Mouse (Mus musculus) frontal cortex, postnatal 36 days (tissue): ENCODE results near the gene Hddc3.

ENCODE experiments used
- DNase-seq, 2 experiments: peaks; one replicate each; pipeline ENCODE4 v3.0.0; 2022; ENCODE audit warnings: low spot score in 2 of 2

Gene Hddc3

DNA sequence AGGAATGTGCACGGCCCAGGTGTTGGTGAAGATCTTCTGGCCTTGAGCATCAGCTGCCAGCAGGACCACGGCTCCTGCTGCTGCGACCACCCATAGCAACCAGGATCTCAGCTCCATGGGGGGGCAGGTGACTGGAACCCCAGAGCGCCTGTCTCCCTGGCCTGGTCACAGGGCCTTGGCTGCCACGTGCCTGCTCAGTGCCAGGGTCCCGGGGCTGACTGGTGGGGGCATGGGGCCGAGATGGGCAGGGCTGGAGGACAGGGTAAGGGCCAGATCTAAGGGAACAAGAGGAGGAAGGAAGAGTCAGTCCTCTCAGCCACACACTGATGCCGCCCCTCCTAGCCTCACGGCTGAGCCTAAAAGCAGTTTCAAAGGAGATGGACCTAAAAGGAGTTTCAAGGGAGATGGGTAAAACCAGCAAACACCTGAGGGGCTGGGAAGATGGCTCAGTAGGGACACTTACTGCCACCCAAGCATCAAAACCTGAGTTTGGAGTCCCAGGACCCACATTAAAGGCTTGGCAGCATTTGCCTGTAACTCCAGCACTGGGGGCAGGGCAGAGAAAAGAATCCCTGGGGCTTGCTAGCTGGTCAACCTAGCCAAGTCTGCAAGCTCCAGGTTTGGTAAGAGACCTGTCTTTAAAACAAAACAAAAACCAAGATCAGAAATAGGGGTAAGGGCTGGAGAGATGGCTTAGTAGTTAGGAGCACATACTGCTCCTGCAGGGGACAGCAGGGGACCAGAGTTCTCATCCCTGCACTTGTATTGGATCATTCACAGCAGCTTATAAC lies 55.9 kb downstream of the Hddc3 start:
- DNase-seq: no peak

DNA sequence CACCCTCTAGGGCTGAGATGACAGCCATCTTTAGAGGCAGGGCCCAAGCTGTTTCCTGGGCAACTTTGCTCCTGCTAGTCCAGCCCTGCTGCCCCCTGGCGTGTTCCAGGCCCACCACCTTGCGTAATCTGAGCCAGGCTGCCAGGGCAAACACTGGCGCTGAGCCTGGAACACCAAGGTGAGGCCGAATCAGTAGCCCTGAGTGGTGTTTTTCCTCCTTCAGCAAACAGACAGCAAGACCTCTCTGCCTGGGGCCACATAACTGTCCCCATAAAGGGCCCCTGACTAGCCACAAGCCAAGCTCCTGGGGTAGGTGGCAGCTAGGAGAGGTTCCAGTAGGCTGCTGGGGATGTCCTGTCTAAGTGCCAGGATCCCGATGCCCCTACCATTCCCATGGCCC lies 57.2 kb downstream of the Hddc3 start:
- DNase-seq: no peak
